Mouse (Mus musculus): Measurements from ENCODE around the gene Gm11172. TPM values are rescaled to one million over a fixed set of nuclear protein-coding genes. Genes with fewer than 3 reads are reported as not detected.
"Not testable (repeated sequence)": the region's sequence is repeated elsewhere in the genome, so short reads cannot be mapped to it uniquely, and the experiment has no call there.

Gene Gm11172
- polyA plus RNA-seq, 1 experiment from 2014 or later = not detected

DNA sequence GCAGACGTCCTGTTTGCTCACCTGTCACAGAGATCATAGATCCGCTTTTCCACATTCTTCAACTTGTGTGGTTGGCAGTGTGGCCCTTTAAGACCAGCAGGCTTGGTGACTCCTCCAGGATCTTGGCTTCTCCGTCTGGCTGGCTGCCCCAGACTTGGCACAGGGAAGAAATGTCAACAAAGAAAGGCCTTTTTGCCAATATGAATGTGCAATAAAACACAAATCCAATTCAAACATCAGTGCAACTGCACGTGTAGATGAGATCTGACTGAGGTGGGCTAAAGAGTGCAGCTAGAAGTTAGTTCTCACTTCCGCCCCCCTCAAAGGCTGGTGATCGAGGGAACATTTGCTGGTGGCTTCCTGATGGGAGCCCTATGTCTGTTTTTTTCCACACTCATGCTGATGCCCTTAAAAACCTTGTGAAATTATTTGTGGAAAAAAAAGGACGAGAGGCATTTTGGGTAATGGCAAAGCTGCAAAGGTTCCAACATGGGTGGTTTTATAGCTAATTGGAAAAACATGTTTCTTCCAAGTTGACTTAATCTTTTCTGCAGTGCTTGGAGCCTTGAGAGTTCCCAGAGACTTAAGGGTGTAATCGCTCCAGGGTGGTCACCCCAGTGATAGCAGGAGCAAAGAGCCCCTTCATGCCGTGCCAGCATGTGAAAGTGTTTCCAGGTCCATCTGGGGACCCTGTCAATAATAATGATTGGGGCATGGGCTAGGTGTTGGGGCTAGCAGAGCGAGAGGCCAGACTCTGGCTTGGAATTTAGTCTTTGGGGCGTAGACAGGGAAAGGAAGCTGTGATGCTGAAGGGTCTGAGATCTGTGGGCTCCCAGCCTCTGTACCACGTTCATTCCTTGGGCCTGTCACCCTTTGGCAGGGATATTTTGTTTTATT lies 37.5 kb downstream of the Gm11172 start:
- 64% methylated on average over 12 of the region's 12 CpGs for WGBS (ENCODE audit: insufficient replicate concordance)
- H3K4me1 ChIP-seq (ENCODE audit: insufficient read depth) = no peaks in the 10 kb centered on the region
- no peak overlapping the region for H3K4me3 ChIP-seq (ENCODE audit: low read depth, low read length)
- no peak for TF ChIP-seq CTCF (IDR thresholded peaks at IDR 0.05; ENCODE audit: low read depth)
- no peak for TF ChIP-seq EP300 (IDR thresholded peaks at IDR 0.05; ENCODE audit: low read depth)
- no peak overlapping the region for H3K27ac ChIP-seq (ENCODE audit: low read depth)
- no peak overlapping the region for H3K9ac ChIP-seq (replicated peaks)
- no peaks in the 10 kb centered on the region for H3K27me3 ChIP-seq (ENCODE audit: insufficient read depth, low read length)
- ATAC-seq (no peak), DNase-seq (no peak)
- H3K36me3 ChIP-seq (replicated peaks; ENCODE audit: insufficient read depth, low read length) = no peaks in the 10 kb centered on the region
- H3K4me2 ChIP-seq (ENCODE audit: low read depth, low read length) = no peak overlapping the region
- H3K9me3 ChIP-seq (ENCODE audit: low read length) = no peaks in the 10 kb centered on the region

- H3K27ac ChIP-seq (ENCODE audit: low read depth) = no peak overlapping the region
- H3K27me3 ChIP-seq (ENCODE audit: insufficient read depth, low read length) = no peaks in the 10 kb centered on the region
- no peaks in the 10 kb centered on the region for H3K4me1 ChIP-seq (ENCODE audit: insufficient read depth)
- no peaks in the 10 kb centered on the region for H3K9me3 ChIP-seq (ENCODE audit: low read length)
- H3K36me3 ChIP-seq (replicated peaks; ENCODE audit: insufficient read depth, low read length) = no peaks in the 10 kb centered on the region
- no peak for ATAC-seq
- H3K4me2 ChIP-seq (ENCODE audit: low read depth, low read length) = no peak overlapping the region
- H3K9ac ChIP-seq (replicated peaks) = no peak overlapping the region
- WGBS (ENCODE audit: insufficient replicate concordance) = 78% methylated on average over 4 of the region's 4 CpGs
- no peak for DNase-seq
- TF ChIP-seq CTCF (IDR thresholded peaks at IDR 0.05; ENCODE audit: low read depth) = no peak
- no peak for TF ChIP-seq EP300 (IDR thresholded peaks at IDR 0.05; ENCODE audit: low read depth)
- no peak overlapping the region for H3K4me3 ChIP-seq (ENCODE audit: low read depth, low read length)
Measured at GRCm38 (mm10) chr16:10850905-10851304, 38.2 kb downstream of the Gm11172 start.

DNA sequence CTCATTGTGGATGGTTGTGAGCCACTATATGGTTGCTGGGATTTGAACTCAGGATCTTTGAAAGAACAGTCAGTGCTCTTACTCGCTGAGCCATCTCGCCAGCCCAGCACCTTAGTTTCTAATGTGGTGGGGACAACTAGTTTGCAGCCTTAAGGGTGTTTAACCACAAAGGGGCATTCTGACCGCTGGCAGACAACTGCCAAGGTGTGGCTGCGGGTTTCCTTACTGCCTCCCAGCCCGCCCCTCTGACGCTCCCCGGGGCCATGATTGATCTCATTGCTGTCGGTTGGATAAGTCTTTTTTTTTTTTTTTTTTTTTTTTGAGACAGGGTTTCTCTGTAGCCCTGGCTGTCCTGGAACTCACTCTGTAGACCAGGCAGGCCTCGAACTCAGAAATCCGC lies 39.5 kb downstream of the Gm11172 start:
- H3K36me3 ChIP-seq (replicated peaks; ENCODE audit: insufficient read depth, low read length); H3K9ac ChIP-seq (replicated peaks); H3K4me3 ChIP-seq (ENCODE audit: low read depth, low read length); ATAC-seq; H3K4me2 ChIP-seq (ENCODE audit: low read depth, low read length); H3K27ac ChIP-seq (ENCODE audit: low read depth); DNase-seq; H3K27me3 ChIP-seq (ENCODE audit: insufficient read depth, low read length); H3K4me1 ChIP-seq (ENCODE audit: insufficient read depth); H3K9me3 ChIP-seq (ENCODE audit: low read length): not testable (repeated sequence)
- 81% methylated on average over 10 of the region's 10 CpGs for WGBS (ENCODE audit: insufficient replicate concordance)

DNA sequence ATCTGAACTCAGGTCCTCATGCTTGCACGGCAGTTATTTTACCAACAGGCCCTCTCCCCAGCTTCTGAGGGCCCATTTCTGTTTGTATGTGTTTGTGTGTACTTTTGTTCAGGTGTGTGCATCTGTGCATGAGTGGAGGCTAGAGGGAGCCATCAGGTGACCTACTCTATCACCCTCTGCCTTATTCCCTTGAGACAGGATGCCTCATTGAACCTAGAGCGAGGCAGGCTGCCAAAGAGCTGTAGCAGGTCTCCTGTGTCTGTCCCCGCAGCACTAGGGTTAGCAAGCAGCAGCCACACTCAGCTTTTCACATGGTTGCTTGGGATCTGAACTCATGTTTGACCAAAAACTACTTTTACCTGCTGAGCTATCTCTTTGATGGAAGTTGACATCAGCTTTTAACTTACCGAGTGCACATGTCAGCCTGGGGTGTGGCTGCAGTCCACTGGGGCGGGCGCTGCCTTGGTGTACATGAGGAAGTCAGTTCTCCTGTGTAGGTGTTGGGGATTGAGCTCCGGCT lies 47.1 kb downstream of the Gm11172 start:
- no peak overlapping the region for H3K4me3 ChIP-seq (ENCODE audit: low read depth, low read length)
- no peaks in the 10 kb centered on the region for H3K9me3 ChIP-seq (ENCODE audit: low read length)
- TF ChIP-seq CTCF (IDR thresholded peaks at IDR 0.05; ENCODE audit: low read depth) = no peak
- TF ChIP-seq EP300 (IDR thresholded peaks at IDR 0.05; ENCODE audit: low read depth) = no peak
- H3K4me2 ChIP-seq (ENCODE audit: low read depth, low read length) = no peak overlapping the region
- H3K4me1 ChIP-seq (ENCODE audit: insufficient read depth) = no peaks in the 10 kb centered on the region
- H3K27me3 ChIP-seq (ENCODE audit: insufficient read depth, low read length) = no peaks in the 10 kb centered on the region
- H3K9ac ChIP-seq (replicated peaks) = no peak overlapping the region
- DNase-seq = no peak
- no peak for ATAC-seq
- no peak overlapping the region for H3K27ac ChIP-seq (ENCODE audit: low read depth)
- WGBS (ENCODE audit: insufficient replicate concordance) = 75% methylated on average over 7 of the region's 7 CpGs
- no peaks in the 10 kb centered on the region for H3K36me3 ChIP-seq (replicated peaks; ENCODE audit: insufficient read depth, low read length)

- H3K36me3 ChIP-seq (replicated peaks; ENCODE audit: insufficient read depth, low read length) = no peaks in the 10 kb centered on the region
- no peak overlapping the region for H3K27ac ChIP-seq (ENCODE audit: low read depth)
- no peak overlapping the region for H3K4me3 ChIP-seq (ENCODE audit: low read depth, low read length)
- H3K4me2 ChIP-seq (ENCODE audit: low read depth, low read length) = no peak overlapping the region
- TF ChIP-seq EP300 (IDR thresholded peaks at IDR 0.05; ENCODE audit: low read depth) = no peak
- TF ChIP-seq CTCF (IDR thresholded peaks at IDR 0.05; ENCODE audit: low read depth) = no peak
- ATAC-seq = no peak
- H3K4me1 ChIP-seq (ENCODE audit: insufficient read depth) = no peaks in the 10 kb centered on the region
- DNase-seq = no peak
- no peaks in the 10 kb centered on the region for H3K9me3 ChIP-seq (ENCODE audit: low read length)
- no peak overlapping the region for H3K9ac ChIP-seq (replicated peaks)
- no peaks in the 10 kb centered on the region for H3K27me3 ChIP-seq (ENCODE audit: insufficient read depth, low read length)
- 71% methylated on average over 3 of the region's 3 CpGs for WGBS (ENCODE audit: insufficient replicate concordance)
Measured at GRCm38 (mm10) chr16:10861408-10861807, 48.7 kb downstream of the Gm11172 start.

Other genes starting within 250 kb of the Gm11172 start
- gene Socs1, start 27.4 kb upstream of the Gm11172 start, polyA plus RNA-seq (2015; fragmentation: Nextera tagmentation; extraction: Ambion mirVana) = 1.6 TPM in 2 replicates
- gene Tnp2, start 24.3 kb upstream of the Gm11172 start, polyA plus RNA-seq (2015; fragmentation: Nextera tagmentation; extraction: Ambion mirVana) = not detected in 2 replicates
- gene Prm3, start 22.0 kb upstream of the Gm11172 start, polyA plus RNA-seq (2015; fragmentation: Nextera tagmentation; extraction: Ambion mirVana) = not detected in 2 replicates
- gene Prm2, start 16.8 kb upstream of the Gm11172 start, polyA plus RNA-seq (2015; fragmentation: Nextera tagmentation; extraction: Ambion mirVana) = not detected in 2 replicates
- not detected in 2 replicates for gene Prm1, start 7.1 kb upstream of the Gm11172 start, polyA plus RNA-seq (2015; fragmentation: Nextera tagmentation; extraction: Ambion mirVana)
- 1.1 TPM in 2 replicates for gene Rmi2, start 22.1 kb downstream of the Gm11172 start, polyA plus RNA-seq (2015; fragmentation: Nextera tagmentation; extraction: Ambion mirVana)
- gene Snn, start 248.0 kb downstream of the Gm11172 start, polyA plus RNA-seq (2015; fragmentation: Nextera tagmentation; extraction: Ambion mirVana) = 4.8 and 5.0 TPM in 2 replicates